Mouse (Mus musculus) heart, embryonic 13.5 days (tissue): ENCODE data around the gene Fbxw7. TPM values are rescaled to one million over a fixed set of nuclear protein-coding genes. Genes with fewer than 3 reads are reported as not detected.

ENCODE experiments used
- polyA plus RNA-seq: library from polyadenylated mRNA; unstranded; fragments of >200 nt; fragmentation: Nextera tagmentation; extraction: Ambion mirVana; gene quantifications from 2 replicates; pipeline ENCODE4 v1.2.1, GENCODE M21; 2015

The Fbxw7 gene
- polyA plus RNA-seq, 1 experiment from 2014 or later = 6.4 TPM

Other genes with a start within 250 kb of the Fbxw7 start
- 42.5 and 47.2 TPM in 2 replicates for gene Arfip1, start 232.6 kb upstream of the Fbxw7 start, polyA plus RNA-seq
- gene Tigd4, start 221.7 kb upstream of the Fbxw7 start, polyA plus RNA-seq = 0.05 and 0.06 TPM in 2 replicates
- gene Tmem154, start 149.1 kb upstream of the Fbxw7 start, polyA plus RNA-seq = 0.76 and 0.98 TPM in 2 replicates